Comparison of ENCODE assay signal across 13 mouse cellular contexts in the genomic region with DNA sequence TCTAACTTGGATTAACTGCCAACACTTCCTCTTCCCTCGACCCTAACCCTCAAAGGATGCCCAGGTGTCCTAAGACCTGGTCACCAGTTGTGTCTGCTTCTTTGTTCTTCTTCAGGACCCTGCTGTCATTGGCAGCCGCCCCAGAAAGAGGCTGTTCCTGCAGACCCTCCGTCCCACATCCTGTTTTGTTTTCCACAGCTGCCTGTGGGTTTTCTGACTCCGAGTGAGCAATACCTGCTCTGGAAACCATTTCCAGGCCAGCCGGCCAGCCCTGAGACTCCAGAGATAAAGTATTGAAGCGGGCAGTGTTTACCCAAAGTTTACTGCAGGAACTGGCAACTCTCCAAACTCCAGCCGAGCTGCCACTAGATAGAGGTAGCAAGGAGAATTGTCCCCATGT.
DNase-seq lines count a peak whose midpoint lies in the region; ATAC-seq and TF ChIP-seq lines count a peak whose summit lies in the region.
"Had no signal": no experiment of that assay in that cellular context is flagged by ENCODE, and none has a peak within 500 bp of the region (broad histone marks: within the 10 kb centered on the region; RNA-seq: fewer than 3 reads in every experiment).

No protein-coding gene starts in this region.

- no peaks in the 10 kb centered on the region for H3K4me1 ChIP-seq in kidney, postnatal 0 days (replicated peaks; ENCODE audit: insufficient read depth, low read length)
- H3K4me1 ChIP-seq in embryonic facial prominence, embryonic 12.5 days = no peaks in the 10 kb centered on the region
- peaks cover 10% of the 10 kb centered on the region; the same call in 1 of the 2 replicates for H3K4me1 ChIP-seq in stomach, embryonic 16.5 days (ENCODE audit: control insufficient read depth, insufficient read depth, low read length)

- H3K27ac ChIP-seq in kidney, postnatal 0 days = no peak overlapping the region
- peak overlapping the region; percentile 65 for H3K27ac ChIP-seq in embryonic facial prominence, embryonic 12.5 days
- H3K27ac ChIP-seq in stomach, embryonic 16.5 days (ENCODE audit: low read length) = peak overlapping the region; percentile 68

- H3K9me3 ChIP-seq in kidney, postnatal 0 days (replicated peaks; ENCODE audit: low read length) = no peaks in the 10 kb centered on the region
- no peaks in the 10 kb centered on the region for H3K9me3 ChIP-seq in embryonic facial prominence, embryonic 12.5 days
- H3K9me3 ChIP-seq in stomach, embryonic 16.5 days (replicated peaks; ENCODE audit: control insufficient read depth, low read length) = no peaks in the 10 kb centered on the region

- H3K27me3 ChIP-seq in kidney, postnatal 0 days (ENCODE audit: insufficient read depth, low read length) = no peaks in the 10 kb centered on the region
- no peaks in the 10 kb centered on the region for H3K27me3 ChIP-seq in embryonic facial prominence, embryonic 12.5 days
- no peaks in the 10 kb centered on the region for H3K27me3 ChIP-seq in stomach, embryonic 16.5 days (ENCODE audit: control insufficient read depth, insufficient read depth, low read length)

- WGBS in kidney, postnatal 0 days = 17% methylated on average over 7 of the region's 7 CpGs
- WGBS in embryonic facial prominence, embryonic 12.5 days = 25% methylated on average over 7 of the region's 7 CpGs
- WGBS in stomach, embryonic 16.5 days = 5% methylated on average over 7 of the region's 7 CpGs

- no peak overlapping the region for H3K4me3 ChIP-seq in kidney, postnatal 0 days (replicated peaks; ENCODE audit: low read depth, low read length)
- H3K4me3 ChIP-seq in embryonic facial prominence, embryonic 12.5 days = no peak overlapping the region
- peak overlapping the region; percentile 12; the same call in 1 of the 2 replicates for H3K4me3 ChIP-seq in stomach, embryonic 16.5 days (replicated peaks; ENCODE audit: low read length)

- ATAC-seq in kidney, postnatal 0 days (replicated peaks; ENCODE audit: low FRiP score, low read depth) = no peak
- no peak for ATAC-seq in embryonic facial prominence, embryonic 12.5 days (ENCODE audit: insufficient number of reproducible peaks, insufficient read depth, low FRiP score, low TSS enrichment)
- peak; percentile 61 for ATAC-seq in stomach, embryonic 16.5 days (ENCODE audit: insufficient read depth, low FRiP score)
- ATAC-seq: forebrain, postnatal 0 days had no signal

- H3K4me2 ChIP-seq in kidney, postnatal 0 days (ENCODE audit: low read length) = peak overlapping the region; percentile 27; the same call in 1 of the 2 replicates
- no peak overlapping the region for H3K4me2 ChIP-seq in embryonic facial prominence, embryonic 12.5 days (replicated peaks)
- peak overlapping the region; percentile 38; the same call in 1 of the 2 replicates for H3K4me2 ChIP-seq in stomach, embryonic 16.5 days (ENCODE audit: low read depth, low read length)

- DNase-seq in kidney, postnatal 0 days (ENCODE audit: low spot score) = no peak
- DNase-seq in kidney, adult 11 months = no peak
- peak; percentile 25 for DNase-seq in heart, postnatal 4 days
- no peak for DNase-seq in right cerebral cortex, postnatal 14 days
- DNase-seq in MN1 (ENCODE audit: low spot score) = no peak
- DNase-seq: adrenal gland, postnatal 10 days; cerebellum, postnatal 36 days; forebrain, postnatal 0 days; left cerebral cortex, postnatal 4 days; midbrain, embryonic 14.5 days had no signal

- H3K36me3 ChIP-seq in kidney, postnatal 0 days (ENCODE audit: insufficient read depth, low read length) = no peaks in the 10 kb centered on the region
- no peaks in the 10 kb centered on the region for H3K36me3 ChIP-seq in embryonic facial prominence, embryonic 12.5 days
- H3K36me3 ChIP-seq in stomach, embryonic 16.5 days (ENCODE audit: control insufficient read depth, insufficient read depth, low read length) = no peaks in the 10 kb centered on the region
- H3K36me3 ChIP-seq: G1E had no signal

- H3K9ac ChIP-seq in kidney, postnatal 0 days (ENCODE audit: low read depth, low read length) = no peak overlapping the region
- no peak overlapping the region for H3K9ac ChIP-seq in embryonic facial prominence, embryonic 12.5 days
- no peak overlapping the region for H3K9ac ChIP-seq in stomach, embryonic 16.5 days (ENCODE audit: low read length)
- H3K9ac ChIP-seq: forebrain, postnatal 0 days had no signal

- no peak for TF ChIP-seq CTCF in kidney, postnatal 0 days (IDR thresholded peaks at IDR 0.05; ENCODE audit: low read depth)
